Mouse (Mus musculus) layer of hippocampus, adult 18-20 months (tissue): ENCODE results near the gene 4921524J17Rik. TPM values are rescaled to one million over a fixed set of nuclear protein-coding genes. Genes with fewer than 3 reads are reported as not detected.

Experiments used
- DNase-seq, 2 experiments: peaks; one replicate each; pipeline ENCODE4 v3.0.0; 2022; ENCODE audit warnings: low spot score in 2 of 2
- total RNA-seq, 2 experiments: library from RNA; stranded (reverse); gene quantifications; 2 replicates each; pipeline ENCODE4 v1.2.3; 2021

4921524J17Rik gene
- total RNA-seq, 2 experiments from 2014 or later, result 13.6 to 16.9 TPM

GRCm38 (mm10) chr8:85444092-85444491, 11.5 kb upstream of the 4921524J17Rik start:
- DNase-seq, result no peak

DNA sequence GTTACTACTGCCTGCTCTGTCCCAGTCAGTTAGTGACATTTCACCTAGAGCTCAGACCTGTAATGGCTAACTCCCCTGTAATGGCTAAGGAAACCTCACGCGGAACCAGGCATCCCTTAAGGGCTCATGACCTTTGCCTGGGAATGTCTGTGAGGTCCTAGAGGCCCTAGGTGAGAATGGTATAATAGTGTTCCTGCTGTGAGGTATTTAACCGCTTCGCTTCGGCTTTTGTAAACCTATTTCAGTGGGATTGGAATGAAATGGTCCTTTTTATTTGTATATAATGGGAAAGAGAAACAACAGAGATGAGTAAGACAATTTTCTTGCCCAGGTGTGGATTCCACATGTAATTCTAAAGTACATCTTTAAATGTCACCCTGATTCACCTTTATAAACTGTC, 8.9 kb upstream of the 4921524J17Rik start:
- DNase-seq, result no peak

DNA sequence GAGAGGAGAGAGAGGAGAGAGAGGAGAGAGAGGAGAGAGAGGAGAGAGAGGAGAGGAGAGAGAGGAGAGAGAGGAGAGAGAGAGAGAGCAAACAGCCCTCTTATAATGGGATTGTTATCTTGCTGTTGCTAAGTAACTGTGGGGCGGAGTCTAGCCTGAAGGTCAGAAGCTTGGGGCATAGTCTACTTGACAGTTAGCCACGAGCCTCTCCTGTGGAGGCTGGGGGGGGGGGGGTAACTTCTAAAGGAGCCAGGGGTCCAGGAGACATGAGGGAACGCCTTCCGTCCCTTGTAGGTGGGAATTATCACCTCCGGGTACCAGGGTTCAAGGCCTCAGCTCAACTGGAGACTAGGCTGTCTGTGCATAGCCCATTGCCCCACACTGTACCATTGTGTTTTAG, 3.1 kb upstream of the 4921524J17Rik start:
- DNase-seq, result no peak

DNA sequence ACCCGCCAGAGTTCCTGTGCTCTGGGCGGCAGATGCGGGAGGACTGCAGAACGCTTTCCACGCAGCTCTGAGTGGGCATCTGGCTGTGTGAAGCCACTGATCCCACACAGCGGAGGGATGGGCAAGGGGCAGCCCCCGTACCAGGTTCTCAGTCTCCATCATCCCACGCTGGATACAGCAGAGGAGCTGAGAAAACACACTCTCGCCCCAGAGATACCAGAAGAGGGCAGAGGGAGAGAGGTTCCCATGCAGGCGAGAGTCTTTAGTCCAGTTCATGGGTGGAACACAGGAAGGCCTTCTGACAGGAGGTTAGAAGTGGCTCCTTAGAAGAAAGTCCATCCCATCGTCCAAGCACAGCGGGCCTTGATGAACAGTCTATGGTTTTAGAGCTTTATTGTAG, 2.2 kb upstream of the 4921524J17Rik start:
- DNase-seq, result no peak

- no peak for DNase-seq
Observed at GRCm38 (mm10) chr8:85433017-85433393, 372 bp upstream of the 4921524J17Rik start.

GRCm38 (mm10) chr8:85431281-85432167, 1.1 kb downstream of the 4921524J17Rik start:
- no peak for DNase-seq

DNA sequence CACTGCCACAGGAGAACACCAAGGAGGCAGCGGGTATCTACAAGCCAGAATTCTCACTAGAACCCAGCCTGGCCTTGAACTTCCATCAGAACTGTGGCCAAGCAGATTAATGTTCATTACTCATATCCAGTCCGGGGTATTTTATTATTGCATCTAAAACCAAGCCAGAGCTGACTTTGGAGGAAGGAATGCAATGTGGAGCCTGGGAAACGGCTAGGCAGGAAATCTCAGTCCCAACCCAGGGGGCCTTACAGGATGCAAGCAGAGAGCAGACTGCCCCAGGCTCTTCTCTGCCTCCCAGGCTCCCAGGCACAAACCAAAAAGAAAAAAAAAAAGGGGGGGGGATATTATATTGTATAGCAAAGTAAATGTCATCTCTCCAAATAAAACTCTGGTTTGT, 1.8 kb downstream of the 4921524J17Rik start:
- no peak for DNase-seq

DNA sequence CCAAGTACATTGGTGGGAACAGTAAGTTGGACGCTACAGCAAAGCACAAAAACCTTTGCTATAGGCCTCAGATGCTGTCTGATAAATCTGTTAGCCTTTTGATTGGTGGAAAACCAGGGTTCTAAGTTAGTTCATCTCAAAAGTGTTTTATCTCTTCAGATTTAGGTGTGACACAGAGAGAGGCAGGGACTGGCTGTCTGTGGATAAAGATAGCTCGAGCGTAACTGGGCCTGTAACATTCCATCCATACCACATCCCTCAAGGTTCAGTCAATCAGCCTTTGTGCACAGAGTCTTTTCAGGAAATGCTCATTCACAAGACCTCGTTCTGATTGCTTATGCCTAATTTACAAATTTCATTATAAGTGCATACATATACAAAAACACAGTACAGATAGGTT, 3.4 kb downstream of the 4921524J17Rik start:
- no peak for DNase-seq

DNA sequence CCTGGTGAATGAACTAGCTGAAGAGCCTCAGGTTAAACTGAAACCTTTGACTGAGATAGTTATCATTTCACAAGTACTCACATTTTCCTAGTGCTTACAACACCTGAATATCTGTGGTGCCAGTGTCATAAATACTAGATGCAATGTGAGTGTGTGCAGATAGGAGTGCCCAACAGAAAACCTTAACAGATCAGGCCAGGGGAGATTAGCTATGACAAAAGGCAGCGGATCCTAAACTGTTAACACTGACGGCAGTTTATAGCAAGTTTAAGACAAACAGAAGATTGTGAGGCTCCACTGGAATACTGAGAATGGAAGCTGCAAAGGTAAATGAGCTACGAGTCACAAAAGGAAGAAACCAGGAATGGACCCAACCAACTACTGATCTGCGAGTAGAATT, 5.6 kb downstream of the 4921524J17Rik start:
- DNase-seq, result no peak

DNA sequence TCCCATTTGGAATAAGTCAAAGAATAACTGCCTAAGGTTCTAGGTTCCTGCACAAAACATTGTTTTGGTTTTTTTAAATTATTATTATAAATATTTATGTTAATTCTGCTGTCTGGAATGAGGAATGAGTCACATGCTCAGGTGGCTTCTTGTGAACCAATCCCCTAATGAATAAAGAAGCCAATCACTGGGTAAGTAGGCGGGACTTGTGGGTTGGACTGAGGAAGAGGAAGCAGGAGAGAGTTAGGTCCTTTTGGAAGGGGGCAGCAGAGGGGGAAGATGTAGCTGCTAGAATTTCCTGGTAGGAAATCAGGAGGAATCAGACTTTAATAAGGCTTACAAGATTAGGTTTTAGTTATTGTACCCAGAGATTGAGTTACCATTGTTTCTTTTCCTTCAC, 11.3 kb downstream of the 4921524J17Rik start:
- no peak for DNase-seq

DNA sequence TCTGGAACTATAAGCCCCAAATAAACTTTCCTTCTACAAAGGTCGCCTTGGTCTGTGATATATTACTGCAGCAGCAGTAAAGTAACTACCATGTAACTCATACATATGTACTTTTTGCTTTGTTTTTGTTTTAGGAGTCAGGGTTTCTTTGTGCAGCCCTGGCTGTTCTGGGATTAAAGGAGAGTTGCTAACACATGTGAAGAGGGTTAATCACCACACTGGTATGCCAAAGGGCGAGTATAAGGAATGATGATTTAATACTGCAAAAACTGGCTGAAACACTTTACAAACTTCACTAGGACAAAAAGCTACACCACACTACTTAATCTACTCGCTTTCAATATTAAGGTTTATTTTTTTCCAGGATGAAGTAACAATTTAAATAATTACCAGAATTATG, 24.1 kb downstream of the 4921524J17Rik start:
- DNase-seq, result no peak

GRCm38 (mm10) chr8:85408053-85408505, 24.6 kb downstream of the 4921524J17Rik start:
- peak in 1 of 2 experiments; percentile 67 for DNase-seq

GRCm38 (mm10) chr8:85405961-85406360, 26.7 kb downstream of the 4921524J17Rik start:
- no peak for DNase-seq

DNA sequence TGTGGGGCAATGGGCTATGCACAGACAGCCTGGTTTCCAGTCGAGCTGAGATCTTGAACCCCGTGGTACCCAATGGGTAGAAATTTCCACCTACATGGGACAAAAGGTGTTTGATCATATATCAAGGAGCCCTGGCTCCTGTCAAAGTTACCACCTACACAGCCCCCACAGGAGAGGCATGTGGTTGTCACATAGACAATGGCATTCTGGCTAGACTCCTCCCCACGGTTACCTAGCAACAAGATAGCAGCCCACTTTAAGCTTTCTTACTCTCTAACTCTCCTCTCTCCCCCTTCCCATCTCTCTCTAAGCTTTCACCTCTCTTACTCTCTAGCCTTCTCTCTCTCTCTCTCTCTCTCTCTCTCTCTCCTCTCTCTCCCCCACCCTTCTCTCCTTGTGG, 27.2 kb downstream of the 4921524J17Rik start:
- no peak for DNase-seq

DNA sequence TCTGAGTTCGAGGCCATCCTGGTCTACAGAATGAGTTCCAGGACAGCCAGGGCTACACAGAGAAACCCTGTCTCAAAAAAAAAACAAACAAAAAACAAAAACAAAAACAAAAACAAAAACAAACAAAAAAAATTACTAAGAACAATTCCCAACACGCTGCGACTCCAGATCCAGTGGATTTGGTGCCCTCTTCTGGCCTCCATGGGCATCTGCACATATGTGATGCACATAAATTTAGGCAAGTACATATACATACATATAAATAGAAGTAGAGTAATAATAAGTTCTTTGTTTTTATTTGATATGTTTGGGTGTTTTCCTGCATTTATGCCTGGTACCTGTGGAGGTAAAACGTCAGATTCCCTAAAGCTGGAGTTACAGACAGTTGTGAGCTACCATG, 34.1 kb downstream of the 4921524J17Rik start:
- no peak for DNase-seq

GRCm38 (mm10) chr8:85397508-85397907, 35.1 kb downstream of the 4921524J17Rik start:
- peak in 1 of 2 experiments; percentile 60 for DNase-seq

DNA sequence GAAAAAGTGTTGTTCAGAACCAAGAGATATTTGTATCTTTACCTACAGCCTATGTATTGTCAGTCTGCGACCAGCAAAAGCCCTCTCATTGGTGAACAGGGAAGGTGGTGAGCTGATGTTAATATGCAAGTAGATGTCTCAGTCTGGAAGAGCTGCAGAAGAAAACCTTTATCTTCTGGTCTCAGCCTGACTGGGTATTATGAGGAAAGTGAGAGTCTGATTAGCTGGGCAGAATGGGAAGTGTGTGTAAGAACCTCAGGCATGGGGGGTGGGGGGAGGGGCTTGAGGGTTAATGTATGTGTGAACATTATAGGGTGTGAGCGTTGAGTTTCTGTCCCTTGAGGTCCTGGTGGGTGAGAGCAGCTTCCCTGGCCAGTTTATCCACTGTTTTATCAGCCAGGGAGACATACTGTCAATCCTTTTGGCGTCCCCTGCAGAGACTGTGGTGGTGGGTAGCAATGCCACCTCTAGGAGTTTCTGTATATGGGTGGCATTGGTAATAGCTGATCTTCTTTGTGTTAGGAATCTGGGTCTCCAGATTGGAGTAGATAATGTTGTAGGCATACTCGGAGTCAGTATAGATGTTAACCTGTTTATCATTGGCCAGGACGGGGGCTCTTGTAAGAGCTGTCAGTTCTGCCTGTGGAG, 36.1 kb downstream of the 4921524J17Rik start:
- DNase-seq, result no peak

DNA sequence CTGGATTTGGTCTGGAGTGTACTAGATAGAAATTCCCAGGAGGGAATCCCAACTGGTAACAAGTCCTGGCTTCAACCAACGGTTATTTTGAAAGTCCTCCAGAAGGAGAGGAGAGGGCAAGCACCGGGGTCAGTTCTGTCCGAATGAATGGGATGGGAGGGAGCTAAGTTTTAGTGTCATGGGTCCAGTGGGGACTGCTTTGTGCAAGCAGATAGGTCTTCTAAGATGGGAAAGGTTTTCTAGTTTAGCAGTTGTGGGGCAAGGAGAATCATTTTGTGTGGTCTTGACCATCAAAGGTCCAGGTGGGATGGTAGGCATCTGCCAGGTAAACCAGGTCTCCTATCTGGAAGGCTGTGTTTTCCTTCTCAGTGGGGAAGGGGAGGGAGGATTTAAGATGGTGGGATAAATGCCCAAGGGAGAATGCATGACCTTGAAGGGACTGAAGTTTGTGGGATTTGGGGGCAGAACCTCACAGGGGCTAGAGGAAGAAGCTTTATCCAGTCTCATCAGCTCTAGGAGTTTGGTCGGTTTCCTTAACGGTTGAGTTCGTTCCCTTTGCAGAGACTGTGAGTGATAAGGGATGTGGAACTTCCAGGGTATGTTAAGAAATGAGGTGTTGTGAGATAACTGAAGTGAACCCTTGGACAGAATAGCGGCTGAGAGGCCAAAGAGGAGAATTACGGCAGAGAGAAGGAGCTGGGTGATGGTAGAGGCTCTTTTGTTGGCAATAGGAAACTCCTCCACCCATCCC, 36.8 kb downstream of the 4921524J17Rik start:
- DNase-seq, result no peak

DNA sequence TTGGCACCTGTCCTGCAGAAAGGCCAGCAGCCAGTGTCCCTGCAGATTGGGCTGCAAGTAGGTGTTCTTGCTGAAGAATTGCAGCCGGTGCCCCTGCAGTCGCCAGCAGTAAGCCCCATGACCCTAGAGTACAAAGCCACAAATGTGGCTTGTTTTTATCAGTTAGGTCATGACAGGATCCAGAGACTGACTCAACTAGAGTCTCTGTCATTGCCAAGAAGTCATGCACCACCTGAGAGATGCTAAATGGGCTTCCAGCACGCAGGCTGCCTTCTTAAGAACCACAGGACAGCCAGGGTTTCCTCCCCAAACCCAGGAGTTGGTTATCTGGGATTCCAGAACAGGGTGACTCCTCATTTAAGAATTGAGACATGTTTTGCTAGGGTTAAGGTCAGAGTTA, 37.6 kb downstream of the 4921524J17Rik start:
- DNase-seq, result no peak

- DNase-seq, result no peak
Observed at GRCm38 (mm10) chr8:85393199-85393598, 39.4 kb downstream of the 4921524J17Rik start.

GRCm38 (mm10) chr8:85391438-85391837, 41.2 kb downstream of the 4921524J17Rik start:
- no peak for DNase-seq

- DNase-seq, result no peak
Observed at GRCm38 (mm10) chr8:85386205-85386604, 46.4 kb downstream of the 4921524J17Rik start, which contains the start of gene Mylk3. Mylk3 (minus strand) TSS chr8:85386345.
